Mouse (Mus musculus): Measurements from ENCODE around the gene Pcif1.

GRCm38 (mm10) chr2:164891908-164892695, 13.0 kb downstream of the Pcif1 start:
- TF ChIP-seq CTCF (IDR thresholded peaks at IDR 0.05; ENCODE audit: borderline replicate concordance, insufficient read depth, low read length) = no peak
- no peak for TF ChIP-seq POLR2A (IDR thresholded peaks at IDR 0.05; ENCODE audit: low read depth, low read length)
